Mouse (Mus musculus) CD4-positive helper T cell, adult 2 months (primary cell): ENCODE measurements around the gene Dalrd3.
A peak's percentile ranks its signal among the peaks of the same experiment; 100 is the strongest.
"Not testable (repeated sequence)": the region's sequence is repeated elsewhere in the genome, so short reads cannot be mapped to it uniquely, and the experiment has no call there.

Experiments used
- DNase-seq: peaks from one replicate; pipeline ENCODE4 v3.0.0-alpha.2; 2012; ENCODE audit warnings: low read depth, missing footprints, low spot score

The Dalrd3 gene

GRCm38 (mm10) chr9:108573774-108574690 is 4.3 kb downstream of the Dalrd3 start:
- peak; percentile 78 for DNase-seq

DNA sequence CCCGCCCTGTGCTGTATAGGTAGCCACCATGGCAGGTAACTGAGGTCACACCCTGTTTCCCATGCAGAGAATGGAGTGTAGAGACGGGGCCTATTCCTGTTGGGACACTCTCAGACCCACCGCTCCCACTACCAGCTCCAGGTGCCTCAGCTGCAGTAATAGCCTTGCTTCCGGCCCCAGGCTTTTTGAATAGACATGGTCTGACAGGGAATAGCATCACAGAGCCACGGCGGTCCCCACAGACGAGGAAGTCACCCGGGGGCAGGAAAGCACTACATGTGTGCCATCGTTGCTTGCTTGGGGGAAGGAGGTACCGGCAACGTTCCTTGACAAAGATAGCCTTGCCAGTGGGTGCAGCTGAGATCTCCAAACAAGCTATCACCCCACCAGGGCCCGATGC is 5.2 kb downstream of the Dalrd3 start:
- DNase-seq = no peak

DNA sequence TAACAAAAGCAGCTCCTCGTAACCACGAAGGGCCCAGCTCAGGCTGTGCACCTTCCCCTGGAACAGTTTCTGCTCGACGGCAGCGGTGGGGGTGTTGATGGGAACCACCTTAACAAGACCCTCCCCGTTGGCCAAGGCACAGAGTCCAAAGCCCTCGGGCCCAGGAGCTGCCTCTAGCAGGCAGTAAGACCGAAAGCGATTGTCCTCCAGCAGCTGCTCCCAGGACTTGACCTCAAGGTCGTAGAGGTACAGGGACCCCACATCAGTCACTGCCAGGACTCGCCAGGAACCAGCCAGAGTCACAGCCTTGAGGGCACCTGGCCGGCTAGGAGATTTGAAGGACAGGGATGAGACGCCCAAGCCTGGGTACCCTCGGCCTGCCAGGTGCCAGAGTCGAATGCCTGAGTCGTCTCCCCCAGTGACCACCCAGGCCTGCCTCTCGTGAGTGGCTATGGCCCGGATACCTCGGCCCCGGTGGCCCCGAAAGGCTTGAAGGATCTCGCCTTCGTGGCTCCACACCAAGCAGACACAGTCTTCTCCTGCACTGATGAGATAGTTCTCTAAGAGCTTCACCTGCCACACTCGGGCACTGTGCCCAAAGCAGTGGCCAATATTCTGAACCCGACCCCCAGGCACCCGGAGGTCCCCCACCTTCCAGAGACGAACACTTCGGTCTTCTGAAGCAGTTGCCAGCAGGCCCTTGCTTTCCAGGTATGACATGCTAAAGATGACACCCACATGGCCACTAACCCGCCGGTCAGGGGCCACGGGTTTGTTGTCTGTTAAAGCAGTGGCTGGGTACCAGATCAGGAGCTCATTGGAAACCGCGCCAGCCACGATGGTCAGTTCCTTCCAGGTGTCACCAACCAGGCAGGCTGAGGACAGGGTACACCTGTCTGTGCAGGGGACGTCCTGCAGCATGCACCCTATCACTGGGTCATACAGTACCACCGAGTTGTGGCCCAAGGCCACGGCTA is 5.9 kb downstream of the Dalrd3 start:
- no peak for DNase-seq

GRCm38 (mm10) chr9:108577025-108577424 is 7.3 kb downstream of the Dalrd3 start:
- no peak for DNase-seq

- peak; percentile 62 for DNase-seq
These were observed 8.4 kb downstream of the Dalrd3 start for GRCm38 (mm10) chr9:108577934-108578544.

- peak; percentile 94 for DNase-seq
These were observed 9.1 kb downstream of the Dalrd3 start, which contains the start of gene Wdr6 for GRCm38 (mm10) chr9:108578545-108579343. Wdr6 (minus strand) TSS chr9:108578739.

DNA sequence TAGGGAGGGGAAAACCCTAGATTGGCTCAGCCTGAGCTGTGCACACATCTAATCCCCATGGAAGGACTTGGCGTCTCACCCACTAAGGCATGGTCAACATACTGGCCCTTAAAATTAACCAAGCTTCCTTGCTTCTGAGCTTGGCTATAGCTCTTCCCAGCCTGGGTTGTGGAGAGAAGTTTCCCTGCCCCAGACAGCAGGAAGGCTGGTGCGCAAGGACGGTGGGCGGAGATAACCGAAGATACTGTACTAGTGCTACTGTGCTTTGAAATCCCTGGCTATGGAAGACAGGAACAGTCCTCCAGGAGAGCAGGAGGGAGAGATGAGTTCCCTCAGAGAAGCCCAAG is 9.6 kb downstream of the Dalrd3 start:
- no peak for DNase-seq

DNA sequence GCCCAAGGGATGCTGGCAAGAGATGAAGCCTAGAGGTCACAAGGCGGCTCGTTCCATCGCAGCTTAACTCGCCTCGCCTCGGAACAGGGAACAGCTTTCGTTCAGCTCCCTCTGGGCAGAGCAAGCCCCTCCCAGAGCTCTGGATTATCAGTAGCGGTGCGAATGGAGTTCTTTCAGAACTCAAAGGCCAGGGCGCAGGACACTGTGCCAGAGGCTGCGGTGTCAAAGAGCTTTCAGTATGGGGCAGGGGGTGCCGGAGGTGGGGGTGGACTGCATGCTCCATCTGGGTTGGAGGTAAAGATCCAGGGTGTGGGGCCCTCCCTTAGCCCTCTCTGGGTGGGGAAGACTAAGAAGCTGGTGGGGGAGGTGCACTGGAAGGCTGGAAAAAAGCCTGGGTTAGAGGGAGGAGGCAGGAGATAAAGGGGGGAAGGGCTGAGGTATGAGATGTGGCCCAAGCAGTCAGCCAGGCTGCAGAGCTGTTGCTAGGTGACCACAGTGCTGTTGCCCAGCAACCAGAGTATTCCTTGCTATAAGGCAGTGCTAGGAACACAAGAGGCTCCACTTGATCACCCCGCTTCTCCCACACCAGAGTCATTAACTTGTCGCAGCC is 18.0 kb downstream of the Dalrd3 start:
- DNase-seq = no peak

DNA sequence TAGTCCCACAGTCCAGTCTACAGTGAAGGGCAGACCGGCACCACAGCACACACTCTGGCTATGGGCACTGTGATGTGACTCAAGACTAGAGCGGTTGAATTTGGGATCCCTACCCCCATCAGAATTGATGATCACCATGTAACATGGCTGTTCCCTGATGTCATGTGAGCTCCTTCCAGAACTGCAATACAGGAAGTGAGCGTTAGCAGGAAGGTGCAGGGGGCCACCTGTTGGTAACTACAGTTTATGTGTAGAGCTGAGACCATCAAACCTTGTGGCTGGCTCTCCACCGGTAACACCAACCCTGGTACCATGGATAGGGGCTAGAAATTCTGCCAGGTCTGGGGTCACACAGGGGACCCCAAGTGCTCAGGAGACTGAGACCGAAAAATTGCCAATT is 19.5 kb downstream of the Dalrd3 start:
- DNase-seq = no peak

DNA sequence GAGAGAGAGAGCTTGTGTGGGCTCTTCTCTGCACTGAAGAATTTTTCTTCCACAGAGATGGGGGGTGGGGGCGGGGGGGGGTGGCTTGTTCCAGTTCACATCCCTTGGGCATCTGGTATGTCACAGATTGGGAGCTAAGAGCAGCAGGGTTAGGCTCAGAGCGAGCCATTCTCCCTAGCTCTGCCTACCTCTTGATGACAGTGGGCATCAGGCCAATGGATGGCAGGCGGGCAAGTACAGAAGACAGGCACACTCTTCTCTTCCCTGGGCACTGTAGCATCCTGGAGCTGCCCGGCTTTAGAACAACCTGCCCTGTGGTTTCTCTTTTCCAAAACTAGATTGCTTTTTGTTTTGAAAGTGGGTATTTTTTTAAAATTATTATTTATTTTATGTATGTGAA is 21.8 kb downstream of the Dalrd3 start:
- DNase-seq = no peak

DNA sequence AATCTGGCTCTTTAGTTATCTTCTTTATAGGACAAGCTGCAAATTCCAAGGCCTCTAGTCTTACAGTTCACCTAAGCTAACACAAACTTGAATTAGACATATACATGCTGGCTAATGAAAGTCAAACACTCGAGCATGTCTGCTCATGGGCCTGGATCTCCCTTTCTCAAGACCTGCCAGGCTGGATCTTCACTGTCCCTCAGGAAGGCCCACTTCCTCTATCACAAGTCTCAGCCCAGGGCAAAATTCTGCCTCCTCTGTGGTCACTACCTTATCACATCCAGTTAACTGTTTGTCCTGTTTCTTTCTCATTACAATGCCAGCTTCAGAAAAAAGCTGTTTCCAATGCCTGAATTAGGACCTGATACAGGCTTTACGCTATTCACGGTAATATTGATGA is 24.7 kb downstream of the Dalrd3 start:
- no peak for DNase-seq

- peak; percentile 72 for DNase-seq
These were observed 27.5 kb downstream of the Dalrd3 start, which contains the start of gene P4htm for GRCm38 (mm10) chr9:108596998-108597764. P4htm (minus strand) TSS chr9:108597667.

DNA sequence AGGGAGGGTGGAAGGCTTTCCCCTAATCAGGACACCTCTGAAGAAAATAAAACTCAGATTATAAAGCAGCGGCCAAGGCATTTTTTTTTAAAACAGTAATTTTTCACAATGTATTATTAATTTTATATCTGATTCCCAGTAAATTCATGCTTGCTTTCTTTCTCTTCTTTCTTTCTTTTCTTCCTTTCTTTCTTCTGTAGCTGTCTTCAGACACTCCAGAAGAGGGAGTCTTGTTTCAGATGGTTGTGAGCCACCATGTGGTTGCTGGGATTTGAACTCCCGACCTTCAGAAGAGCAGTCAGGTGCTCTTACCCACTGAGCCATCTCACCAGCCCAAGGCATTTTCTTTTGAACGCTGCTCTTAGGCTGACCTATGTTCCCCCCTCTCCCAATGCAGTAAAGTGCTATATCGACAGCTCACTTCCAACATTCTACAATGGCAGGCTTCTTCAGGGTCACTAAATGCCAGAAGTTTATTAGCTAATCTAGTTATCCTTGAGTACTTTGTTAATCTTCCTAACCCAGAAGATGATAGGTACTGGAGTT is 29.4 kb downstream of the Dalrd3 start:
- DNase-seq = no peak

- no peak for DNase-seq
These were observed 30.3 kb downstream of the Dalrd3 start for GRCm38 (mm10) chr9:108600011-108600410.

DNA sequence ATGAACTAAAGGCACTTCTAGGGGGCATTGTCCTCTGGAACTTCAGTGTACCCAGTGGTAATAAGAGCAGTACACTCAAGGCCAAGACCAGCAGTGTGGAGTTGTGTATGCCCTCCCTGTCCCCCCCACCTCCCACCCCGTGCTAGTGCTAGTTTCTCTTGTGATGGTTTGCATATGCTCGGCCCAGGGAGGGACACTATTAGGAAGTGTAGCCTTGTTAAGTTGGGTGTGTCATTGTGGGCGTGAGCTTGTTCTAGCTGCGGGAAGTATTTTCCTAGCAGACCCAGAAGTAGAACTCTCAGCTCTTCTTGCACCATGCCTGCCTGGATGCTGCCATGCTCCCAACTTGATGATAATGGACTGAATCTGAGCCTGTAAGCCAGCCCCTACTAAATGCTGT is 32.3 kb downstream of the Dalrd3 start:
- no peak for DNase-seq

- not testable (repeated sequence) for DNase-seq
These were observed 38.2 kb downstream of the Dalrd3 start for GRCm38 (mm10) chr9:108607929-108608328.

DNA sequence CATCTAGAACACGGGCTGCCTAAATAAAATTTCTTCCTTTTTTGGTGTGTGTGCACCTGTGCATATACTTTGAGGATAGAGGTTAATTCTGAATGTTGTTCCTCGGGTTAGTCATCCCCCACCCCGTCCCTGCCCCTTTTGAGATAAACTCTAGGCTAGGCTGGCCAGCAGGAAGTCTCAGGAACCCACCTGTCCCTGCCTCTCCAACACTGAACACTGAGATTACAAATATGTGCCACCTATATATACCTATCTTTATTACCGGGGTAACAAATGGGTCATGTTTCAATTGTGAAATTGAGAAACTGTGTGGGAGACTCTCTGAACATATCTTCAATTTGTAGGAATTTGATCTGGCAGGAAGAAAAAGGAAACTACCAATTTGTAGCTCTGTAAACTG is 39.2 kb downstream of the Dalrd3 start:
- DNase-seq = no peak

- DNase-seq = no peak
These were observed 41.8 kb downstream of the Dalrd3 start for GRCm38 (mm10) chr9:108611488-108611887.

- peak; percentile 57 for DNase-seq
These were observed 47.6 kb downstream of the Dalrd3 start for GRCm38 (mm10) chr9:108617301-108617700.
